Mouse (Mus musculus): ENCODE results near the gene Zfp866. TPM values are rescaled to one million over a fixed set of nuclear protein-coding genes. Genes with fewer than 3 reads are reported as not detected.

The Zfp866 gene
- polyA plus RNA-seq, 2 experiments, result 29.5 to 30.6 TPM

GRCm38 (mm10) chr8:69775149-69775534 lies 15.8 kb downstream of the Zfp866 start:
- peak overlapping the region; percentile 86 for H3K4me3 ChIP-seq (replicated peaks; ENCODE audit: low read length)
- WGBS, result 54% methylated on average over 2 of the region's 2 CpGs
- no peak overlapping the region for H3K9ac ChIP-seq (ENCODE audit: low read depth, low read length, severe bottlenecking)
- peaks cover 3% of the 10 kb centered on the region; the same call in 1 of the 2 replicates for H3K36me3 ChIP-seq (ENCODE audit: control insufficient read depth, insufficient read depth, low read length)
- 0 out of 2 replicates have a peak, but pooled peaks have one; percentile 1 for ATAC-seq (ENCODE audit: low FRiP score, low read depth)
- peaks cover 15% of the 10 kb centered on the region for H3K4me1 ChIP-seq (ENCODE audit: control insufficient read depth, insufficient read depth, low read length)
- TF ChIP-seq POLR2A (IDR thresholded peaks at IDR 0.05; ENCODE audit: borderline replicate concordance, extremely low read depth, insufficient read depth, insufficient read length), result no peak
- peak overlapping the region; percentile 99 for H3K27ac ChIP-seq (replicated peaks; ENCODE audit: low read depth, low read length)
- DNase-seq (ENCODE audit: low spot score), result no peak
- peak overlapping the region; percentile 74; the same call in 1 of the 2 replicates for H3K4me2 ChIP-seq (replicated peaks; ENCODE audit: low read depth, low read length, severe bottlenecking)
- H3K9me3 ChIP-seq (ENCODE audit: control insufficient read depth, low read length), result no peaks in the 10 kb centered on the region
- no peaks in the 10 kb centered on the region for H3K27me3 ChIP-seq (ENCODE audit: control insufficient read depth, insufficient read depth, low read length)

- no peaks in the 10 kb centered on the region for H3K27me3 ChIP-seq (ENCODE audit: control insufficient read depth, insufficient read depth, low read length)
- ATAC-seq (ENCODE audit: low FRiP score, low read depth), result peak; percentile 99
- H3K9ac ChIP-seq (ENCODE audit: low read depth, low read length, severe bottlenecking), result peak within 1 kb of the TSS; percentile 96
- peaks cover 6% of the 10 kb centered on the region; the same call in 1 of the 2 replicates for H3K36me3 ChIP-seq (ENCODE audit: control insufficient read depth, insufficient read depth, low read length)
- 0% methylated on average over 41 of the region's 41 CpGs for WGBS
- H3K4me2 ChIP-seq (replicated peaks; ENCODE audit: low read depth, low read length, severe bottlenecking), result peak within 1 kb of the TSS; percentile 74
- peak; percentile 93 for TF ChIP-seq POLR2A (IDR thresholded peaks at IDR 0.05; ENCODE audit: borderline replicate concordance, extremely low read depth, insufficient read depth, insufficient read length)
- H3K9me3 ChIP-seq (ENCODE audit: control insufficient read depth, low read length), result no peaks in the 10 kb centered on the region
- peak within 1 kb of the TSS; percentile 99 for H3K27ac ChIP-seq (replicated peaks; ENCODE audit: low read depth, low read length)
- peaks cover 15% of the 10 kb centered on the region for H3K4me1 ChIP-seq (ENCODE audit: control insufficient read depth, insufficient read depth, low read length)
- peak within 1 kb of the TSS; percentile 86 for H3K4me3 ChIP-seq (replicated peaks; ENCODE audit: low read length)
- peak; percentile 99 for DNase-seq (ENCODE audit: low spot score)
These were observed 16.4 kb downstream of the Zfp866 start, which contains the start of gene Gm20422 for GRCm38 (mm10) chr8:69774503-69775148. TSS of gene Gm20422 (minus strand) at chr8:69774886.

- ATAC-seq (ENCODE audit: low FRiP score, low read depth) (no peak), DNase-seq (ENCODE audit: low spot score) (no peak)
- Histone ChIP-seq H3K27ac (replicated peaks; ENCODE audit: low read depth, low read length) (no peak overlapping the region), H3K4me2 (replicated peaks; ENCODE audit: low read depth, low read length, severe bottlenecking) (no peak overlapping the region), H3K27me3 (ENCODE audit: control insufficient read depth, insufficient read depth, low read length) (no peaks in the 10 kb centered on the region), H3K9me3 (ENCODE audit: control insufficient read depth, low read length) (no peaks in the 10 kb centered on the region), H3K9ac (ENCODE audit: low read depth, low read length, severe bottlenecking) (no peak overlapping the region), H3K36me3 (ENCODE audit: control insufficient read depth, insufficient read depth, low read length) (peaks cover 26% of the 10 kb centered on the region), H3K4me1 (ENCODE audit: control insufficient read depth, insufficient read depth, low read length) (peaks cover 15% of the 10 kb centered on the region), H3K4me3 (replicated peaks; ENCODE audit: low read length) (no peak overlapping the region)
- TF ChIP-seq POLR2A (IDR thresholded peaks at IDR 0.05; ENCODE audit: borderline replicate concordance, extremely low read depth, insufficient read depth, insufficient read length), result no peak
- 88% methylated on average over 2 of the region's 2 CpGs for WGBS
These were observed 18.9 kb downstream of the Zfp866 start for GRCm38 (mm10) chr8:69772106-69772505.

DNA sequence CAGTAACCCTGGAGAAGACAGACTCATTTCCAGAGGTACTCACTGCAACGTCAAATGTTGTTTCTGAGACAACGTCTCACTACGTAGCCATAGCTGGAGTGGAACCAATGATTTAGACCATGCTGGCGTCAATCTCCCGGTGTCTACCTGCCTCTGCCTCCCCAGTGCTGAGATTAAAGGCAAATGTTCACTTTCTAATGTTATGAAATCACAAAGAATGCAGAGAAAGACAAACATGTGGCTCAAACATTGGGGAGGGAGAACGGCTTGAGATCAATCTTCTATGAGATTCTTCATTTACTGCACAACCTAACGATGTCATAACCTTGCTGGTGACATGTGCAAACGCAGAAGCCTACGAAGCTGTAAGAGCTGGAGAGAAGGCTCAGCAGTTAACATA lies 19.8 kb downstream of the Zfp866 start:
- H3K4me3 ChIP-seq (replicated peaks; ENCODE audit: low read length), result no peak overlapping the region
- no peak overlapping the region for H3K9ac ChIP-seq (ENCODE audit: low read depth, low read length, severe bottlenecking)
- DNase-seq (ENCODE audit: low spot score) (no peak), ATAC-seq (ENCODE audit: low FRiP score, low read depth) (no peak)
- no peak overlapping the region for H3K27ac ChIP-seq (replicated peaks; ENCODE audit: low read depth, low read length)
- no peak for TF ChIP-seq POLR2A (IDR thresholded peaks at IDR 0.05; ENCODE audit: borderline replicate concordance, extremely low read depth, insufficient read depth, insufficient read length)
- 73% methylated on average over 9 of the region's 9 CpGs for WGBS
- peaks cover under 1% of the 10 kb centered on the region; the same call in 1 of the 2 replicates for H3K9me3 ChIP-seq (ENCODE audit: control insufficient read depth, low read length)
- no peaks in the 10 kb centered on the region for H3K27me3 ChIP-seq (ENCODE audit: control insufficient read depth, insufficient read depth, low read length)
- H3K4me2 ChIP-seq (replicated peaks; ENCODE audit: low read depth, low read length, severe bottlenecking), result no peak overlapping the region
- H3K4me1 ChIP-seq (ENCODE audit: control insufficient read depth, insufficient read depth, low read length), result peaks cover 15% of the 10 kb centered on the region
- peaks cover 35% of the 10 kb centered on the region for H3K36me3 ChIP-seq (ENCODE audit: control insufficient read depth, insufficient read depth, low read length)

GRCm38 (mm10) chr8:69761814-69762445 lies 29.0 kb downstream of the Zfp866 start:
- no peak overlapping the region for H3K27ac ChIP-seq (replicated peaks; ENCODE audit: low read depth, low read length)
- H3K9ac ChIP-seq (ENCODE audit: low read depth, low read length, severe bottlenecking), result no peak overlapping the region
- ATAC-seq (ENCODE audit: low FRiP score, low read depth) (no peak), DNase-seq (ENCODE audit: low spot score) (no peak)
- peaks cover 3% of the 10 kb centered on the region; the same call in 1 of the 2 replicates for H3K9me3 ChIP-seq (ENCODE audit: control insufficient read depth, low read length)
- no peak for TF ChIP-seq POLR2A (IDR thresholded peaks at IDR 0.05; ENCODE audit: borderline replicate concordance, extremely low read depth, insufficient read depth, insufficient read length)
- no peaks in the 10 kb centered on the region for H3K27me3 ChIP-seq (ENCODE audit: control insufficient read depth, insufficient read depth, low read length)
- WGBS, result 90% methylated on average over 4 of the region's 4 CpGs
- no peaks in the 10 kb centered on the region for H3K4me1 ChIP-seq (ENCODE audit: control insufficient read depth, insufficient read depth, low read length)
- no peak overlapping the region for H3K4me2 ChIP-seq (replicated peaks; ENCODE audit: low read depth, low read length, severe bottlenecking)
- no peak overlapping the region for H3K4me3 ChIP-seq (replicated peaks; ENCODE audit: low read length)
- peaks cover 63% of the 10 kb centered on the region for H3K36me3 ChIP-seq (ENCODE audit: control insufficient read depth, insufficient read depth, low read length)
